Mouse (Mus musculus): ENCODE results near the gene Galc.
A peak's percentile ranks its signal among the peaks of the same experiment; 100 is the strongest.

Gene Galc

GRCm38 (mm10) chr12:98180807-98181206, 78.5 kb downstream of the Galc start:
- DNase-seq (ENCODE audit: low spot score), result no peak

GRCm38 (mm10) chr12:98180235-98180800, 78.9 kb downstream of the Galc start:
- DNase-seq (ENCODE audit: low spot score), result peak; percentile 4

GRCm38 (mm10) chr12:98179496-98179895, 79.8 kb downstream of the Galc start:
- DNase-seq (ENCODE audit: low spot score), result no peak

- DNase-seq (ENCODE audit: low spot score), result no peak
These were observed 82.6 kb downstream of the Galc start for GRCm38 (mm10) chr12:98176632-98177031.

GRCm38 (mm10) chr12:98161901-98162300, 97.4 kb downstream of the Galc start:
- no peak for DNase-seq (ENCODE audit: low spot score)

GRCm38 (mm10) chr12:98160867-98161266, 98.4 kb downstream of the Galc start:
- DNase-seq (ENCODE audit: low spot score), result no peak
